Mouse (Mus musculus) T-cell, adult 2 months (primary cell): ENCODE measurements at regions not wholly inside any gene's neighbourhood (a gene's known extent, or its start where the extent isn't known, plus 50 kb on each side); places are given as distances from the start of the nearest gene placed in this dataset.
A peak's percentile ranks its signal among the peaks of the same experiment; 100 is the strongest.

ENCODE experiments used
- DNase-seq: peaks from one replicate; pipeline ENCODE4 v3.0.0; 2022; ENCODE audit warnings: low spot score

GRCm38 (mm10) chr19:33043696-33044095, 286.4 kb downstream of the Pten start:
- no peak for DNase-seq

GRCm38 (mm10) chr19:33048754-33049442, 291.6 kb downstream of the Pten start:
- DNase-seq = no peak

GRCm38 (mm10) chr19:33053199-33053867, 296.0 kb downstream of the Pten start:
- peak; percentile 5 for DNase-seq

- DNase-seq = no peak
Measured at GRCm38 (mm10) chr19:33056372-33056791, 299.1 kb downstream of the Pten start.

- DNase-seq = no peak
Measured at GRCm38 (mm10) chr19:33061006-33061405, 303.7 kb downstream of the Pten start.

- DNase-seq = no peak
Measured at GRCm38 (mm10) chr19:33062165-33063058, 305.1 kb downstream of the Pten start.

- no peak for DNase-seq
Measured at GRCm38 (mm10) chr19:33065274-33066200, 308.2 kb downstream of the Pten start.

GRCm38 (mm10) chr19:33068351-33068955, 311.2 kb downstream of the Pten start:
- no peak for DNase-seq

- DNase-seq = no peak
Measured at GRCm38 (mm10) chr19:33069761-33070160, 312.5 kb downstream of the Pten start.

- no peak for DNase-seq
Measured at GRCm38 (mm10) chr19:33072299-33072698, 315.0 kb downstream of the Pten start.

- no peak for DNase-seq
Measured at GRCm38 (mm10) chr19:33074907-33075306, 317.2 kb downstream of the Rnls start.

- DNase-seq = no peak
Measured at GRCm38 (mm10) chr19:33078681-33079360, 313.3 kb downstream of the Rnls start.

- DNase-seq = no peak
Measured at GRCm38 (mm10) chr19:33079959-33080358, 312.1 kb downstream of the Rnls start.

GRCm38 (mm10) chr19:33081493-33081892, 310.6 kb downstream of the Rnls start:
- DNase-seq = peak; percentile 57

- no peak for DNase-seq
Measured at GRCm38 (mm10) chr19:33083371-33083770, 308.7 kb downstream of the Rnls start.

- no peak for DNase-seq
Measured at GRCm38 (mm10) chr19:33084683-33085082, 307.4 kb downstream of the Rnls start.
